Mouse (Mus musculus) left cerebral cortex, postnatal 14 days (tissue): Measurements from ENCODE around the gene Nqo1. TPM values are rescaled to one million over a fixed set of nuclear protein-coding genes. Genes with fewer than 3 reads are reported as not detected.
A peak's percentile ranks its signal among the peaks of the same experiment; 100 is the strongest.

Experiments used
- DNase-seq, 2 experiments: peaks; one replicate each; pipeline ENCODE4 v3.0.0; 2021 to 2022; ENCODE audit warnings: low spot score in 2 of 2, mixed read lengths in 1 of 2
- intact Hi-C: fragments of 180-260 bp; cut with DNase I; formaldehyde crosslinking; loops from one replicate; pipeline ENCODE4 v1.15.1; 2025
- long read RNA-seq, 2 experiments: library from polyadenylated mRNA; stranded (forward); transcript quantifications; one replicate each; pipeline ENCODE4 v2.0.0; 2021
- total RNA-seq, 2 experiments: library from RNA; stranded (reverse); gene quantifications; 2 replicates each; pipeline ENCODE4 v1.2.3; 2021

The Nqo1 gene
- 1 to 10 TPM; 3.2 to 4.1 TPM for total RNA-seq
- long read RNA-seq, experiment 1, partial matches to known transcripts: 0 of 3 reads
- long read RNA-seq, experiment 1, other reads (novel, unspliced or antisense): 0 of 3 reads
- long read RNA-seq, experiment 2, partial matches to known transcripts: 0 of 3 reads
- long read RNA-seq, experiment 2, other reads (novel, unspliced or antisense): 0 of 3 reads

- DNase-seq: peak; percentile 70 to 83
- intact Hi-C loops: no loop called here
Measured at GRCm38 (mm10) chr8:107403038-107403781, at the start of gene Nqo1. Gene Nqo1 (minus strand): TSS chr8:107403206.

- no peak for DNase-seq
- intact Hi-C loops: no loop called here
Measured at GRCm38 (mm10) chr8:107451414-107452066, 48.5 kb upstream of the Nqo1 start.

GRCm38 (mm10) chr8:107449655-107450054 lies 46.6 kb upstream of the Nqo1 start:
- intact Hi-C loops: no loop called here
- no peak for DNase-seq

- intact Hi-C loops: no loop called here
- DNase-seq: no peak
Measured at GRCm38 (mm10) chr8:107449130-107449529, 46.1 kb upstream of the Nqo1 start.

DNA sequence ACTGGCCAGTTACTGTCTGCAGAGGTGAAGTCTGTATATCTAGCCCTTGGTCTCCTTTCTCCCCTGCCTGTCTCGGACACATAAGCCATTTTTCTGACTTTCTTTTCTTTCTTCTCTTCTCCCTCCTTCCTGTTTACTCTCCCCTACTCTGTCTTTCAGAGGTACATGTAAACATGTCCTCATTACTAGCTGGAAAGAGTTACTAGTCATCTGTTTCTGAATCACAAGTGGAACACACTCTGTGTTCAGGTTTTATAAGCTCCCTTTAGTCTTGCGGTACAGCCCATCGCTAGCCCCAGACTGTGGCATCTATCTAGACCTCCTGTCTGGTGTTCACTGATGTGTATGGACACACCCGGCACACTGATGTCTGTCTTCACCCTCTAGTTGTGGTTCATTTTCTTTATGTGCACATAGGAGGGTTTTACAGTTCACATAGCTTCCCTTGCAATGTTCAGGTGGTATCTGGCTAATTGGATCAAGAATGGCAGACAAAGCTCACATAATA lies 45.4 kb upstream of the Nqo1 start:
- no peak for DNase-seq
- intact Hi-C loops: no loop called here

DNA sequence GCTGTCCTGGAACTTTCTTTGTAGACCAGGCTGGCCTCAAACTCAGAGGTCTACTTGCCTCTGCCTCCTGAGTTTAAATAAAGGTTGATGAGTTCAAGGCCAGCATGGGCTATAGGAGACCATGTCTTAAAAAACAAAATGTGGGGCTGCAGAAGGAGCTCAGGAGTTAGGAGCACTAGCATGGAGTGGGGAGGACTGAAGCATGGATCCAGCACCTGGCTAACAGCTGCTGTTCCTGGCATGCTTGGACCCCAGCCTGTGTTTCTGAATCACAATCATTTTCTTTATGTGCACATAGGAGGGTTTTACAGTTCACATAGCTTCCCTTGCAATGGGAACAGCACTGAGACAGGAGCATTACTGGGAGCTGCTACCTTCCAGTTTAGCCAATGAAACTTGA lies 44.7 kb upstream of the Nqo1 start:
- no peak for DNase-seq
- intact Hi-C loops: no loop called here

- intact Hi-C loops: no loop called here
- no peak for DNase-seq
Measured at GRCm38 (mm10) chr8:107444626-107445025, 41.6 kb upstream of the Nqo1 start.

DNA sequence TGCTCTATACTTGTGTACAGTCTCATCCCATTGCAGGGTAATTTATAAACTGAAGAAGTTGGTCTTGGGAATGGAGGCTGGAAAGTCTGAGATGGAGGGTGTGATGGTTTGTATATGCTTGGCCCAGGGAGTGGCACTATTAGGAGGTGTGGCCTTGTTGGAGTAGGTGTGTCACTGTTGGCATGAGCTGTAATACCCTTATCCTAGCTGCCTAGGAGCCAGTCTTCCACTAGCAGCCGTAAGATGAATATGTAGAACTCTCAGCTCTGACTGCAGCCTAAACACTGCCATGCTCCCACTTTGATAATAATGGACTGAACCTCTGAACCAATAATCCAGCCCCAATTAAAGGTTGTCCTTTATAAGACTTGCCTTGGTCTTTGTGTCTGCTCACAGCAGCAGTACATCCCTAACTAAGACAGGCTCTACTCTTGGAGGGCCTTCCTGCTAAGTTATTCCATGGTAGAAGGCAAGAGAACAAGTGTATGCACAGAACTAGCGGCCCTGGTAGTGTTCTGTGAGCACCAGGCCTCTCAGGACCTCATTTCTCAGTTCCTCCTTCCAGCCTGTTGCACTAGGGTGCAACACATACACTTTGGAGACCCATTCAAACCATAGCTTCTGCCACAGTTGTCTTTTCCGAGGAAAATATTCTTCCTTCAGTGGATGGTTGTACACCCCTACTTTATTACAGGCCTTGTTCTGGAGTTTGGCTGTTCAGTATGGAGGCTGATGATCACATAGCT lies 37.0 kb upstream of the Nqo1 start:
- intact Hi-C loops: no loop called here
- DNase-seq: no peak

GRCm38 (mm10) chr8:107437711-107438110 lies 34.7 kb upstream of the Nqo1 start:
- DNase-seq: no peak
- intact Hi-C loops: no loop called here

- DNase-seq: no peak
- intact Hi-C loops: no loop called here
Measured at GRCm38 (mm10) chr8:107436841-107437421, 33.9 kb upstream of the Nqo1 start.

- DNase-seq: peak; percentile 42 to 71
- intact Hi-C loops: no loop called here
Measured at GRCm38 (mm10) chr8:107435962-107436831, 33.2 kb upstream of the Nqo1 start, which contains the start of gene Wwp2. Gene Wwp2 (plus strand): TSS chr8:107436365.

- intact Hi-C loops: no loop called here
- DNase-seq: no peak
Measured at GRCm38 (mm10) chr8:107435421-107435961, 32.5 kb upstream of the Nqo1 start.

DNA sequence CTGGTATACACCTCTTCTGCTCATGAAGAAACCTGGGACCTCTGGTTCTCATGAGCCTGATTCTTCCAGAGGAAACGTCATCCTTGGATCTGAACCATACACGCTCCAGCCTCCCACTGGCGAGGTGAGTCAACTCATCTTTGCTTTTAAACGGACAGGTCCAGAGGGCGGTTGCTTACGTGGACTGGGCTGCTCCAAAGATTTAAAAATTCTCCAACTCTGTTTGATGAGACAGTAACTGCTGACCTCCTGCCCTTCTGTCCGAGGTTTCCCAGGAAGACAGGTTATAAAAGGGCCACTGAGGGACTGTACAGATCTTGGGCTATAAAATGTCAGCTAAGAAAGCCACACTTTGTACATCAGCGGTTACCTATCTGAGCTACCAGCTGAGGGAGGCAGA lies 27.8 kb upstream of the Nqo1 start:
- intact Hi-C loops: no loop called here
- DNase-seq: no peak

- DNase-seq: no peak
- intact Hi-C loops: loop anchor here (2.0 to 5.0 kb wide), 2 partner anchors 36 to 318 kb away; no protein-coding TSS in a partner anchor
Measured at GRCm38 (mm10) chr8:107425230-107425597, 22.2 kb upstream of the Nqo1 start.

DNA sequence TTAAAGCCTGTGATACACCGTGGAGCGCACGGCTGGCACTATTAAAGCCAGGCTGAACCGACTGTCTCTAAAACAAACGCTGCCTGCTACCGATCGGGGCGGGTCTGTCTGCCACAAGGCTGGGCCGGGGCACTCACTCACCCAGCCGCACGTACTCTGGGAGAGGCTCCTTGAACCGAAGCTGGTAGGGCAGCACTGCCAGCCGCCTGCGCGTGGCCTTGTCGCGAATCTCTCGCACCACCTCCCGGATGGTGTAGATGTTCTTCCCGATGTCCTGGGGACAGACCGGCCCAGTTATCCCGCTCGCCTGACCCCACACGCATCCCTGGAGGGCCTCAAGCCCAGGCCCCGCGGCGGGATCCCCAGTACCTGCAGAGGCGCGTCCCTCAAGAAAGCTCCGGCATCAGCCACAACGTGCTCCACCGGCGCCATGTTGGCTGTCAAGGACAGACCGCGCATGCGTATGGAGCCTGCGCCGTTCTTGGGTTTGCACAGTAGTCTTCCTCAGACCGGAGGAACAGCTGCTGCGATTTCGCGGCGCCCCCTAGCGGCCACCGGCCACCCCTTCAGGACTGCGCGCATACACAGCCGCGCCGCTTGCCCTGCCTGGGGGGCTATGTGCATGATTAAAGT lies 21.7 kb upstream of the Nqo1 start, which contains the start of gene Nob1:
TSS of gene Nob1 (minus strand) at position 455 of the 633 bp plus-strand sequence.
- DNase-seq: peak; percentile 96 to 98

GRCm38 (mm10) chr8:107424176-107424575 lies 21.2 kb upstream of the Nqo1 start:
- intact Hi-C loops: loop anchor here (2.0 kb wide), 1 partner anchor 35 kb away; no protein-coding TSS in a partner anchor
- no peak for DNase-seq

More for the DNA sequence above, 21.7 kb upstream of the Nqo1 start, which contains the start of gene Nob1:
- intact Hi-C loops: loop anchor here (2.0 to 5.0 kb wide), 2 partner anchors 36 to 317 kb away; no protein-coding TSS in a partner anchor

- intact Hi-C loops: no loop called here
- no peak for DNase-seq
Measured at GRCm38 (mm10) chr8:107417001-107417400, 14.0 kb upstream of the Nqo1 start.
